Comparison of ENCODE assay signal across 21 mouse cellular contexts in genomic region chr8:86271477-86271876, GRCm38 (mm10).
"Had no signal": no experiment of that assay in that cellular context is flagged by ENCODE, and none has a peak within 500 bp of the region (broad histone marks: within the 10 kb centered on the region; RNA-seq: fewer than 3 reads in every experiment).

No protein-coding gene starts in this region.

- H3K27ac ChIP-seq: kidney, embryonic 15.5 days; liver, embryonic 13.5 days; macrophage; midbrain, embryonic 12.5 days; midbrain, embryonic 15.5 days; neural tube, embryonic 12.5 days; neural tube, embryonic 15.5 days; stomach, postnatal 0 days had no signal

- DNase-seq: kidney, adult 11 months; kidney, adult 8-10 months; kidney, postnatal 14 days; kidney, postnatal 4 days; left cerebral cortex, postnatal 4 days; liver, embryonic 13.5 days; lung, embryonic 14.5 days; right cerebral cortex, adult 18-20 months; right cerebral cortex, postnatal 14 days; right cerebral cortex, postnatal 4 days; thymus, adult 2 months; thymus, postnatal 14 days; thymus, postnatal 4 days had no signal

- H3K4me3 ChIP-seq: kidney, embryonic 15.5 days; liver, embryonic 13.5 days; midbrain, embryonic 12.5 days; midbrain, embryonic 15.5 days; neural tube, embryonic 12.5 days; neural tube, embryonic 15.5 days had no signal

- H3K4me2 ChIP-seq: kidney, embryonic 15.5 days; liver, embryonic 13.5 days; lung, embryonic 14.5 days; midbrain, embryonic 12.5 days; midbrain, embryonic 15.5 days; neural tube, embryonic 12.5 days; neural tube, embryonic 15.5 days had no signal

- H3K9me3 ChIP-seq: kidney, embryonic 15.5 days; liver, embryonic 13.5 days; midbrain, embryonic 12.5 days; midbrain, embryonic 15.5 days; neural tube, embryonic 12.5 days; neural tube, embryonic 15.5 days had no signal

- H3K9ac ChIP-seq: kidney, embryonic 15.5 days; liver, embryonic 13.5 days; lung, embryonic 14.5 days; midbrain, embryonic 12.5 days; midbrain, embryonic 15.5 days; neural tube, embryonic 12.5 days; neural tube, embryonic 15.5 days had no signal

- ATAC-seq: lung, postnatal 0 days; midbrain, embryonic 15.5 days had no signal

- H3K27me3 ChIP-seq: kidney, embryonic 15.5 days; liver, embryonic 13.5 days; midbrain, embryonic 12.5 days; midbrain, embryonic 15.5 days; neural tube, embryonic 12.5 days; neural tube, embryonic 15.5 days had no signal

- H3K36me3 ChIP-seq: kidney, embryonic 15.5 days; liver, embryonic 13.5 days; midbrain, embryonic 12.5 days; midbrain, embryonic 15.5 days; neural tube, embryonic 12.5 days; neural tube, embryonic 15.5 days had no signal

- H3K4me1 ChIP-seq: kidney, embryonic 15.5 days; liver, embryonic 13.5 days had no signal
